Comparison of ENCODE assay signal across 9 mouse cellular contexts in genomic region chr6:72824971-72825737, GRCm38 (mm10). TPM values are rescaled to one million over a fixed set of nuclear protein-coding genes. Genes with fewer than 3 reads are reported as not detected.
DNase-seq lines count a peak whose midpoint lies in the region; ATAC-seq and TF ChIP-seq lines count a peak whose summit lies in the region.
"Had no signal": no experiment of that assay in that cellular context is flagged by ENCODE, and none has a peak within 500 bp of the region (broad histone marks: within the 10 kb centered on the region; RNA-seq: fewer than 3 reads in every experiment).

No protein-coding gene starts in this region.

- H3K4me2 ChIP-seq in intestine, postnatal 0 days (replicated peaks; ENCODE audit: low read depth): peak overlapping the region; percentile 58

- no peaks in the 10 kb centered on the region for H3K4me1 ChIP-seq in intestine, postnatal 0 days (replicated peaks; ENCODE audit: control insufficient read depth, insufficient read depth, low read length)

- no peaks in the 10 kb centered on the region for H3K36me3 ChIP-seq in intestine, postnatal 0 days (ENCODE audit: control insufficient read depth, insufficient read depth)

- no peak overlapping the region for H3K4me3 ChIP-seq in intestine, postnatal 0 days (ENCODE audit: low read depth, low read length)

- no peak overlapping the region for H3K27ac ChIP-seq in intestine, postnatal 0 days (ENCODE audit: low read depth, low read length)

- H3K27me3 ChIP-seq in intestine, postnatal 0 days (replicated peaks; ENCODE audit: control insufficient read depth, insufficient read depth, low read length): no peaks in the 10 kb centered on the region
- H3K27me3 ChIP-seq: CH12.LX had no signal

- WGBS in intestine, postnatal 0 days: 23% methylated on average over 26 of the region's 26 CpGs

- peak; percentile 16 for DNase-seq in kidney, adult 18-20 months
- DNase-seq in kidney, adult 11 months: no peak
- peak; percentile 47 for DNase-seq in mesoderm, embryonic 11.5 days (ENCODE audit: low read depth, low spot score)
- DNase-seq in ovary, postnatal 36 days (ENCODE audit: low spot score): no peak
- no peak for DNase-seq in gastrocnemius, postnatal 25 days

- H3K9me3 ChIP-seq in intestine, postnatal 0 days (ENCODE audit: control insufficient read depth): no peaks in the 10 kb centered on the region

- no peak for TF ChIP-seq CTCF in intestine, postnatal 0 days (IDR thresholded peaks at IDR 0.05; ENCODE audit: low read depth)

- peak overlapping the region; percentile 26; the same call in 1 of the 2 replicates for H3K9ac ChIP-seq in intestine, postnatal 0 days (ENCODE audit: low read depth, low read length)

- ATAC-seq in granulocyte monocyte progenitor cell, adult 5-6 weeks (replicated peaks; ENCODE audit: poor library complexity, severe bottlenecking): peak; percentile 20; the same call in 1 of the 2 replicates
- ATAC-seq in intestine, postnatal 0 days: no peak
- ATAC-seq in megakaryocyte progenitor cell, adult 5-6 weeks (replicated peaks; ENCODE audit: poor library complexity): no peak; the same call in 1 of the 2 replicates

RNA-seq across cellular contexts. Expression of gene Tcf7l1, which starts 36.1 kb away (rescaled TPM):
- total RNA-seq in granulocyte monocyte progenitor cell, adult 5-6 weeks (2014; fragmentation: Nextera tagmentation): 3.4 TPM in 1 of 2 replicates, not detected in the other
- 0.26 TPM in 1 of 2 replicates, not detected in the other for total RNA-seq in granulocyte monocyte progenitor cell, adult 5-6 weeks (2017)
- 6.6 and 6.8 TPM in 2 replicates for polyA plus RNA-seq in intestine, postnatal 0 days (2015; fragmentation: Nextera tagmentation; extraction: Ambion mirVana)
- total RNA-seq in megakaryocyte progenitor cell, adult 5-6 weeks (2015): 0.37 and 0.52 TPM in 2 replicates
- total RNA-seq in megakaryocyte progenitor cell, adult 5-6 weeks (2017): not detected in 2 replicates
- 1 to 10 TPM; 4.8 to 5.8 TPM for total RNA-seq in gastrocnemius, postnatal 25 days (2021)

Comparison
In these comparisons a context has a peak if more than half of its experiments do, and no peak if none do; other contexts are left out.
1. DNase-seq: peak in kidney, adult 18-20 months (single experiment) and mesoderm, embryonic 11.5 days (single experiment); none in kidney, adult 11 months (single experiment), ovary, postnatal 36 days (single experiment) and gastrocnemius, postnatal 25 days (single experiment).